Mouse (Mus musculus): ENCODE measurements at regions not wholly inside any gene's neighbourhood (a gene's known extent, or its start where the extent isn't known, plus 50 kb on each side); places are given as distances from the start of the nearest gene placed in this dataset.

- H3K36me3 ChIP-seq (ENCODE audit: control insufficient read depth, insufficient read depth, low read length) = no peaks in the 10 kb centered on the region
- H3K27me3 ChIP-seq (ENCODE audit: control insufficient read depth, insufficient read depth, low read depth, low read length) = no peaks in the 10 kb centered on the region
- H3K27ac ChIP-seq (ENCODE audit: low read length) = no peak overlapping the region
- H3K4me1 ChIP-seq (ENCODE audit: control insufficient read depth, insufficient read depth, low read length) = no peaks in the 10 kb centered on the region
- no peak overlapping the region for H3K4me3 ChIP-seq (ENCODE audit: low read depth, low read length)
- H3K9ac ChIP-seq (ENCODE audit: low read depth, low read length) = no peak overlapping the region
- no peak for ATAC-seq
- no peak overlapping the region for H3K4me2 ChIP-seq (ENCODE audit: low read length)
- H3K9me3 ChIP-seq (replicated peaks; ENCODE audit: control insufficient read depth, low read length, poor library complexity, severe bottlenecking) = no peaks in the 10 kb centered on the region
These were observed 50.1 kb upstream of the Spred1 start for GRCm38 (mm10) chr2:117071098-117071497.
